Mouse (Mus musculus) brain, embryonic 14.5 days (tissue): ENCODE measurements around the gene Ntf5.

Experiments used
- CTCF ChIP-seq: fragments of 200-500 bp; IDR thresholded peaks from 2 replicates; pipeline ENCODE4 v1.5.1; 2012; ENCODE audit warnings: inconsistent platforms, mild to moderate bottlenecking, moderate library complexity, borderline replicate concordance; ENCODE audit not compliant: insufficient read depth, insufficient read length; ENCODE audit errors: extremely low read depth
- POLR2A ChIP-seq: fragments of 200-500 bp; IDR thresholded peaks from 2 replicates; pipeline ENCODE4 v1.6.1; 2012; ENCODE audit warnings: mild to moderate bottlenecking, inconsistent platforms, borderline replicate concordance; ENCODE audit not compliant: poor library complexity, insufficient read depth, insufficient read length, severe bottlenecking; ENCODE audit errors: extremely low read depth

DNA sequence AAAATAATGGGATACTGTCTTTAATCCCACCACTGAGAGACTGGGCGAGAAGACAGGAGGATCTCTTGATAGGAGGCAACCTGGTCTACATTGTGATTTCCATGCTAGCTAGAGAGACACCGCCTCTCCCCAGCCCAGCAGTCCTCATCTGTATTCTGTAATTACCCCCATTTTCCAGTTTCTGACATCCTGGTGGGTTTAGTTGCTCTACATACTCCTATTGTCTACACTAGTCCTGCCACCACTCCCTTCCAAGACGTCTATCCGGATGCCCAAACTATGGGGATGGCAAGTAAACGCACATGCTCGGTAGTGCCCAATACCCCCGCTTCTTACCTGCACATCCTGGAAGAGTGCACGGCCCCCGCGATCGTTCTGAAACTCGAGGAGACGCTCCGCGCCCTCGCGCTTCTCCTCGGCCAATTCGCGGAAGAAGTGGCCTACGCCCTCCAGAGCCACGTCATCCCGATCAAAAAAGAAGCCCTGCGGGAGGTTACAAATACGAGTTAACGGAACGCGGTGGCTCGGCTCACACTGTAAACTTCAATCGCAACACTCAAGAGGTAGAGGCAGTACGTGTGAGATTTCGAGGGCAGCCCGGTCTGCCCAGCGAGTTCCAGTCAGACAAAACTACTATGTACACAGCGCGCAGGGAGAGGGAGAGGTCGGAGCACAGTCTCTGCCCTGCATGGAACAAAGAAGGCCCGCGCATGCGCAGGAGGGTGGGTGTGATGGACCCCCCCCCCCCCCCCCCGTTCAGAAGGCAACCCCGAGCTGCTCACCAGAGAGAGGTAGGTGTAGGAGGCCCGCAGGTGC lies 45.5 kb downstream of the Ntf5 start:
- TF ChIP-seq CTCF = no peak
- TF ChIP-seq POLR2A = no peak; the same call in 1 of the 2 replicates
